Mouse (Mus musculus) midbrain, embryonic 15.5 days (tissue): ENCODE results near the gene Dusp28. TPM values are rescaled to one million over a fixed set of nuclear protein-coding genes. Genes with fewer than 3 reads are reported as not detected.

Source experiments
- ATAC-seq: fragments of 200-750 bp; cut with Nextera tagmentation; replicated peaks from 2 replicates; pipeline ENCODE4 v1.8.0; 2017; ENCODE audit warnings: moderate TSS enrichment
- H3K27ac ChIP-seq: fragments of 300-500 bp; sonication (generic); 2 replicates; pipeline ENCODE4 v1.5.1; 2015; ENCODE audit warnings: mild to moderate bottlenecking, inconsistent platforms
- H3K27me3 ChIP-seq: fragments of 300-500 bp; sonication (generic); replicated peaks from 2 replicates; pipeline ENCODE4 v1.6.1; 2015; ENCODE audit warnings: inconsistent platforms
- H3K36me3 ChIP-seq: fragments of 300-500 bp; sonication (generic); replicated peaks from 2 replicates; pipeline ENCODE4 v1.6.1; 2015; ENCODE audit warnings: inconsistent platforms
- H3K4me1 ChIP-seq: fragments of 300-500 bp; sonication (generic); 2 replicates; pipeline ENCODE4 v1.6.1; 2015; ENCODE audit warnings: inconsistent platforms
- H3K4me2 ChIP-seq: fragments of 300-500 bp; sonication (generic); 2 replicates; pipeline ENCODE4 v1.6.1; 2015; ENCODE audit warnings: inconsistent platforms, mild to moderate bottlenecking, moderate library complexity
- H3K4me3 ChIP-seq: fragments of 300-500 bp; sonication (generic); 2 replicates; pipeline ENCODE4 v1.5.1; 2015; ENCODE audit warnings: mild to moderate bottlenecking, inconsistent platforms
- H3K9ac ChIP-seq: fragments of 300-500 bp; sonication (generic); 2 replicates; pipeline ENCODE4 v1.6.1; 2015; ENCODE audit warnings: mild to moderate bottlenecking, inconsistent platforms
- H3K9me3 ChIP-seq: fragments of 300-500 bp; sonication (generic); 2 replicates; pipeline ENCODE4 v1.6.1; 2016; ENCODE audit warnings: inconsistent platforms
- WGBS: fragments of 180-500 bp; shearing (Covaris S2); methylation state at CpG from one replicate; pipeline ENCODE4 v1.1.7; 2015; ENCODE audit warnings: mixed read lengths; 5-methylcytosine and 5-hydroxymethylcytosine counted together
- polyA plus RNA-seq: library from polyadenylated mRNA; unstranded; fragments of >200 nt; fragmentation: Nextera tagmentation; extraction: Ambion mirVana; gene quantifications from 2 replicates; pipeline ENCODE4 v1.2.1, GENCODE M21; 2015

Gene Dusp28
- polyA plus RNA-seq = 15.4 and 15.7 TPM in 2 replicates

DNA sequence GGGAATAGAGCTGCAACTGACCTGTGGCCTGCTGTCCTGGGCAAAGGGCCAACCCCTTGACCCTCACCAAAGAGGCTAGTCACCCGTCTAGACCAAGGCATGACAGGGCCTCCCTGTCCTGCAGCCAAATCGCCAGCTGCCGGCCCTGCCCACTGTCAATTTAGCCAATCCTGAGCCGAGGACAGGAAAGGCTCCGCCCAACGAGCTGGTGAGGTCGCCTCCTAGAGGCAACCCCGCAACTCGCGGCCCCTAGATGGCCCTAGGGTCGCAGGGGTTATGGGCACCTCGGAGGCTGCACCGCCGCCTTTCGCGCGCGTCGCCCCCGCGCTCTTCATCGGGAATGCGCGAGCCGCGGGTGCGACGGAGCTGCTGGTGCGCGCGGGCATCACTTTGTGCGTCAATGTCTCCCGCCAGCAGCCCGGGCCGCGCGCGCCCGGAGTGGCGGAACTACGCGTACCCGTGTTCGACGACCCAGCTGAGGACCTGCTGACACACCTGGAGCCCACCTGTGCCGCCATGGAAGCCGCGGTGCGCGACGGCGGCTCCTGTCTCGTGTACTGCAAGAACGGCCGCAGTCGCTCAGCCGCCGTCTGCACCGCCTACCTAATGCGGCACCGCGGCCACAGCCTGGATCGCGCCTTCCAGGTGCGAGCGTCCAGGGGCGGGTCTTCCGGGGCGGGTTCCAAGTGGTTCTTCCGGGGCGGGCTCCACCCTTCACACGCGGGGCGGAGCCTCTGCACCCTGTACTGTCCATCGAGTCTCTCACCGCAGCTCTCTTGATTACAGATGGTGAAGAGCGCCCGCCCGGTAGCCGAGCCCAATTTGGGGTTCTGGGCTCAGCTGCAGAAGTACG lies at the start of gene Dusp28:
TSS of gene Dusp28 (plus strand) at position 203 of the 853 bp plus-strand sequence.
- Histone ChIP-seq H3K4me2 (peak within 1 kb of the TSS; percentile 81), H3K9ac (peak within 1 kb of the TSS; percentile 65), H3K27ac (peak within 1 kb of the TSS; percentile 94), H3K36me3 (no peaks in the 10 kb centered on the region), H3K27me3 (0 out of 2 replicates have a peak, but pooled peaks cover under 1% of the 10 kb centered on the region), H3K9me3 (no peaks in the 10 kb centered on the region), H3K4me1 (peaks cover 45% of the 10 kb centered on the region), H3K4me3 (peak within 1 kb of the TSS; percentile 76)
- WGBS = under 1% methylated on average over 81 of the region's 81 CpGs
- peak; percentile 92 for ATAC-seq

DNA sequence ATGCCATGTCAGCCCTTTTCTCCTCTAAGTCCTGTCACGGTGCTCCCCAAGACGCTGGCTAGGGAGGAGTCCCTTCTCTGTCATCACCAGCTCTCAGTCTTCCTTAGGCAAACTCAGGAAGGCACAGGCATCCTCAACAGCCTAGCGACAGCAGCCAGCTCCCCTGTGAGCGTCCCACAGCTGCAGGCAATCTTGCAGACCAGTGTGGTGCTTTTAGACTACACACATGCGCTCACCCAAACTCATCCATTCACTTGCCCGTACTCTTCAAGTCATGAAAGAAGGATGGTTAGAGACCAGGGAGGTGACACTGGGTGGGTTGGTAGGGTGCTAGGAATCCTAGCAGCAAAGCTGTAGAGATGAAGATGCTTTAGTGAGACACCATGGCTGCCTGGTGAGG lies 45.3 kb upstream of the Dusp28 start:
- no peak overlapping the region for H3K4me3 ChIP-seq
- H3K9ac ChIP-seq = no peak overlapping the region
- H3K36me3 ChIP-seq = peaks cover 20% of the 10 kb centered on the region
- peak overlapping the region; percentile 26; the same call in 1 of the 2 replicates for H3K27ac ChIP-seq
- H3K4me1 ChIP-seq = 0 out of 2 replicates have a peak, but pooled peaks cover 7% of the 10 kb centered on the region
- peak; percentile 10; the same call in 1 of the 2 replicates for ATAC-seq
- no peak overlapping the region for H3K4me2 ChIP-seq
- 79% methylated on average over 6 of the region's 6 CpGs for WGBS
- H3K9me3 ChIP-seq = no peaks in the 10 kb centered on the region
- no peaks in the 10 kb centered on the region for H3K27me3 ChIP-seq

DNA sequence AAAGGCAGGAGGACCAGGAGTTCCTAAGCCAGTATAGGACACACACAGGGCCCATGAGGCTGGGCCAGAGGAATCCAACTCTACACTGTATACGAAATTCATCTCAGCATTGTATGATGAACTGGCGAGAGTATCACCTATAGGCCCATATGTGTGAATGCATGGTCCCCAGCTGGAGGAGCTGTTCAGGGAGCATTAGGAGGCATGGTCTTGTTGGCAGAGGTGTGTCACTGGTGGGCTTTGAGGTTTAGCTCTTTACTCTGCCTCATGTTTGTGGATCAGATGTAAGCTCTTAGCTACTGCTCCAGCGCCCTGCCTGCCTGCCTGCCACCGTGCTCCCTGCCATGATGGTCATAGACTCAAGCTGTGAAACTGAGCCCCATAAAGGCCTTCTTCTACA lies 43.5 kb upstream of the Dusp28 start:
- 88% methylated on average over 4 of the region's 4 CpGs for WGBS
- Histone ChIP-seq H3K27ac (no peak overlapping the region), H3K9me3 (no peaks in the 10 kb centered on the region), H3K9ac (no peak overlapping the region), H3K27me3 (no peaks in the 10 kb centered on the region), H3K4me1 (0 out of 2 replicates have a peak, but pooled peaks cover 7% of the 10 kb centered on the region), H3K4me2 (no peak overlapping the region), H3K4me3 (no peak overlapping the region), H3K36me3 (peaks cover 7% of the 10 kb centered on the region; the same call in 1 of the 2 replicates)
- no peak for ATAC-seq

DNA sequence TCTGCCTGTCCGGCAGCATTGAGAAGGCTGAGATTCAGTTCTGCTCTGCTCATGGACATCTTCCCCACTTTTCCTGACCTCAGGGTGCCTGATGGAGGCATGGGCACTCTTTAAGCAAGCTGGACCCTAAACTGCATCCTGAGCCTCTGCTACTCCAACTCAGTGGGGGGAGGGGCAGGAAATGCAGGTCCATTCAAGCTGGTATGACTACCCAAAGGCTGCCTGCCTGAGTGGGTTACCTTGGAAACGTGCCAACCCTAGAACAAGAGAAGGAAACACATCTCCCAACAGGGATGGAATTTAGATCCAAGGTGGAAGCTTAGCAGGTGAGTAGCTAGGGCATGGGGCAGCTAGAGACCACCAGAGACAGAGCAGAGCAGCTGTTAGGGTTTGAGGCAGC lies 40.6 kb upstream of the Dusp28 start:
- Histone ChIP-seq H3K4me1 (0 out of 2 replicates have a peak, but pooled peaks cover 7% of the 10 kb centered on the region), H3K27me3 (no peaks in the 10 kb centered on the region), H3K9ac (no peak overlapping the region), H3K9me3 (no peaks in the 10 kb centered on the region), H3K4me3 (no peak overlapping the region), H3K27ac (no peak overlapping the region), H3K4me2 (no peak overlapping the region), H3K36me3 (no peaks in the 10 kb centered on the region)
- no peak for ATAC-seq
- WGBS = 60% methylated on average over 2 of the region's 2 CpGs

DNA sequence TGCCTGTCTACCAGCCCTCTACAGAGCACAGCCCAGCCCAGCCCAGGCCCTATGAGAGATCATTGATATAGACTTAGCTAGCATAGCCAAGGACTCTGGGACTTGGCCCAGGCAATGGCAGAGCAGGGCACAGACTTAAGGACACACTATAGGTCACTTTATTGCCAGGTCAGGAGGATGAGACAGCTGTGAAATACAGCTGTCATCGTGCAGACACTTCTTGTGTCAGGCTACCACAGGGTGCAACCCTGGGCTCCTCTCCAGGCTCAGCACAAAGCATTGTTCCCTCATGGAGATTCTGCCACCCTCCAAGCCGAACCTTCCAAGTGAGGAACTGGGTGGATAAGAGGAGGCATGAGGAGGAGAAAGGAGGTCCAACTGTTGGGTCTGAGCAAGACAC lies 36.8 kb upstream of the Dusp28 start:
- ATAC-seq = no peak
- no peak overlapping the region for H3K27ac ChIP-seq
- H3K4me2 ChIP-seq = no peak overlapping the region
- H3K9me3 ChIP-seq = no peaks in the 10 kb centered on the region
- no peaks in the 10 kb centered on the region for H3K27me3 ChIP-seq
- 0 out of 2 replicates have a peak, but pooled peaks cover 7% of the 10 kb centered on the region for H3K4me1 ChIP-seq
- H3K9ac ChIP-seq = no peak overlapping the region
- no peaks in the 10 kb centered on the region for H3K36me3 ChIP-seq
- WGBS = 74% methylated on average over 2 of the region's 2 CpGs
- H3K4me3 ChIP-seq = no peak overlapping the region

DNA sequence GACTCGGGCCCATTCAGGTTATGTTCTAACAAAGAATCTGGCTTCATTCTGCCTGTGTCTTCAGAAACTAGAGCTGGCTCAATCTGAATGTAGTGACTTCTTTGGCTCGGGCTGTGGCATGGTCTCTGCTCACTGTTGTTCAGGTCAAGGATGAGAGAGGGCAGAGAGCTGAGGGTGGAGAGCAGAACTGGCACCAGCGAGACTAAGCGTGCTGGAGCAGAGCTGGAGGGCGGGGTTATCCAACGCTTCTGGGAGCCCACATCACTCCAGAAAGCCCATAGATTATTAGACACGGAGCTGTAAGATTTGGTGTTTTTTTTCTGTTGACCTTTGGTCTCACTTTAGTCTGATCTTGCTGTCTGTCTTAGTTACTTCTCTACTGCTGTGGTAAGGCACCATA lies 34.1 kb upstream of the Dusp28 start:
- Histone ChIP-seq H3K9me3 (no peaks in the 10 kb centered on the region), H3K4me1 (no peaks in the 10 kb centered on the region), H3K36me3 (no peaks in the 10 kb centered on the region), H3K4me2 (no peak overlapping the region), H3K9ac (no peak overlapping the region), H3K27me3 (no peaks in the 10 kb centered on the region), H3K27ac (no peak overlapping the region), H3K4me3 (no peak overlapping the region)
- 86% methylated on average over 7 of the region's 7 CpGs for WGBS
- ATAC-seq = no peak

DNA sequence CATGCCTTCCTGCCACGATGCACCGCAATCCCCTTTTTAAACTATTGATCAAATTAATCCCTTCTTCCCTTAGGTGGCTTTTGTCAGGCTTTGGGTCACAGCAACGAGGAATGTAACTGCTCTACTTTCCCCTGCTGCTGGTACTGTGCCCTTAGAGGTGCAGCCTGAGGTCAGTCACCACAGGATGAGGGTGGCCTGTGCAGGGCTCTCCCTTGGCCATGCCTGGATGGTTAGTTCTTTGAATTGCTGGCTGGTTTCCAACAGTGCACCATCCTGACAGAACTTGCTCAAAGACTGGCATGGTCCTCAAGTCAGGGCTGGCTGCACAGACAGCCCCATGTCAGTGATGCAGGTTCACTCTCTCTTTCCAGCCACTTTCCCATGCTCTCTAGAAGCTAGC lies 32.8 kb upstream of the Dusp28 start:
- 46% methylated on average over 3 of the region's 3 CpGs for WGBS
- no peak overlapping the region for H3K4me3 ChIP-seq
- H3K27me3 ChIP-seq = no peaks in the 10 kb centered on the region
- no peak overlapping the region for H3K4me2 ChIP-seq
- no peak for ATAC-seq
- no peaks in the 10 kb centered on the region for H3K36me3 ChIP-seq
- no peaks in the 10 kb centered on the region for H3K9me3 ChIP-seq
- H3K27ac ChIP-seq = no peak overlapping the region
- no peaks in the 10 kb centered on the region for H3K4me1 ChIP-seq
- no peak overlapping the region for H3K9ac ChIP-seq

DNA sequence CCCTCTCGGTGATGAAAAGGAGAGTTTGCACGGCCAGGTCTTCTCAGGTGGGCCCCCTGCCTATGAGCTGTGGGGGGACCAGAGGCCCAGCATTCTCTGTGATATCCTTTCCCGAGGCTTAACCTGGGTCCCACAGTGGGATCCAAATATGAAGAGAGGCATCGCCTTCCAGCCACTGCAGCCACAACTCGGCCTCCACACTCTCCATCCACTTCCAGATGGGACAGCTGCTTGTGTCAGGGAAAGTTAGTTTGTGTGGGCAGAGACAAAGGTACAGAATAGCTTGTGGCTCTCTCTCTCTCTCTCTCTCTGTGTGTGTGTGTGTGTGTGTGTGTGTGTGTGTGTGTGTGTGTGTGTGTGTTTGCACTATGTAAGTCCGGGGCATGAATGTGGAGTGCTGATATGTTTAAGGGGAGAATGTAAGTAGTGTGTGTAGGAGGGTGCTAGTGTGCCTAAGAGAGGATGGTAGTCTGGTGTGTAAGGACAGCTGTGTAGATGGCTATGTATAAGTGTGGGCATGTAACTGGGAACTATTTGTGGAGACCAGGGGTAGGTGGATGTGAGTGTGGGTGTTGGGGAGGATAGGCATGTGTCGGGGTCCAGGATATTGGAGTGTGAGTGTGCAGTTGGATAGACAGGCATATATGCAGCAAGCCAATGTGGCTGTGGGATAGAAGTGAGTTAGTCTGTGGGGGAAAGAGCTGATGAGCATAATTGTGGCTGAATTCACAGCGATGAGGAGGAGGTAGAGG lies 31.2 kb upstream of the Dusp28 start:
- no peaks in the 10 kb centered on the region for H3K4me1 ChIP-seq
- WGBS = 79% methylated on average over 8 of the region's 8 CpGs
- no peak overlapping the region for H3K4me2 ChIP-seq
- no peak overlapping the region for H3K27ac ChIP-seq
- H3K4me3 ChIP-seq = no peak overlapping the region
- no peak overlapping the region for H3K9ac ChIP-seq
- no peaks in the 10 kb centered on the region for H3K9me3 ChIP-seq
- no peaks in the 10 kb centered on the region for H3K27me3 ChIP-seq
- H3K36me3 ChIP-seq = no peaks in the 10 kb centered on the region
- ATAC-seq = no peak

DNA sequence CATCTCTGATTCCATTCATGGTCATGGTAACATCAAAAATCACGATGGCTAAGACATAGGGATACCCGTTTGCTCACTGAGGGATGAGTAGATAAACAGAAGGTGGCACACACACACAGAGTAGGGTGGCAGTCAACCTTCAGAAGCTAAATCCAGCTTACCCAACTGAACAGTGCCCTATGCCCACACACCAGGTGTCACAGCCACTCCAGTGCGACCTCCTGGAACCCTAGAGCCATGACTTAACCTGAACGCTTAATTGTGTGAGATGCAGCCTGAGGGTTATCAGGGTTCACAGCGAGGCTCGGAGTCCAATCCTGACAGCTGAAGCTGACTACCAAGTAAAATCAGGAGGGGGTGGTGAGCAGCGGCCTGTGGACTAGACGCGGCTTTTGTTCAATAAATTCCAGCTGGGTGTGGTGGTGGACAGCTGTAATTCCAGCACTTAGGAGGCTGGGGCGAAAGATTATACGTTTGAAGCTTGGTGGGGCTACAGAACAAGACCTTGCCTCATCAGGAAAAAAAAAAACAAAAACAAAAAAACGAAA lies 29.3 kb upstream of the Dusp28 start:
- Histone ChIP-seq H3K4me2 (no peak overlapping the region), H3K9me3 (no peaks in the 10 kb centered on the region), H3K27ac (no peak overlapping the region), H3K36me3 (no peaks in the 10 kb centered on the region), H3K9ac (no peak overlapping the region), H3K4me3 (no peak overlapping the region), H3K27me3 (no peaks in the 10 kb centered on the region), H3K4me1 (no peaks in the 10 kb centered on the region)
- no peak for ATAC-seq
- WGBS = 64% methylated on average over 12 of the region's 12 CpGs

DNA sequence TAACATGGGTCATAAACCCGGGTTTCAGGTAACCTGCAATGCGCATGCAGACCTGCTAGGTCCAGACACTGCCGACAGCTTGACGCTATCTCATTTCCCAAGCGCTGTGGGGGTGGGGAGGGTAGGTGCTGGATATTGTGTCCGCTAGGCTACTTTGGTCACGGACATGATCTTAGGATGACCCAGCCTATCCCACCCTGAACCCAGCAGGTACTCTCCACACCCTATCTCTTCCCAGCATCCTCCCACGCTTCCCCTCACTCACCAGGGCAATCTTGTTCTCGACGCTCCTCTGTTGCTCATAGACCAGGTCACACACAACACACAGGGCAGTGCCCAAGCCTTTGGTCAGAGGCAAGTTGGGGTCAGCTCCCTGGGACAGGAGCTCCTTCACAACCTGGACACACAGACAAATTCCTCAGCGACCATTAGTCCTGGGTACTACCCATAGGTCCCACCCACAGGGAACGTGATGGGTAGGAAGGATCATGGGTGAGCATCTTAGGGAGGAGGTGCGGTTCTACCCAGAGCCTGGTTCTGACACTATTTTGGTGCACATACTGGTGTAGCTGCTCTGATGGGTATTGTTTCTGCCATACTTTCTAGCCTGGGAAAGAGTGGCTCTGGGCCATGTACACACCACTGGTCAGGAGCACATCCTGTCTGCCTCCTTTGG lies 28.6 kb upstream of the Dusp28 start:
- 88% methylated on average over 13 of the region's 13 CpGs for WGBS
- H3K4me2 ChIP-seq = no peak overlapping the region
- H3K27ac ChIP-seq = no peak overlapping the region
- no peaks in the 10 kb centered on the region for H3K9me3 ChIP-seq
- H3K27me3 ChIP-seq = no peaks in the 10 kb centered on the region
- H3K9ac ChIP-seq = no peak overlapping the region
- no peak overlapping the region for H3K4me3 ChIP-seq
- no peak for ATAC-seq
- no peaks in the 10 kb centered on the region for H3K4me1 ChIP-seq
- H3K36me3 ChIP-seq = no peaks in the 10 kb centered on the region

DNA sequence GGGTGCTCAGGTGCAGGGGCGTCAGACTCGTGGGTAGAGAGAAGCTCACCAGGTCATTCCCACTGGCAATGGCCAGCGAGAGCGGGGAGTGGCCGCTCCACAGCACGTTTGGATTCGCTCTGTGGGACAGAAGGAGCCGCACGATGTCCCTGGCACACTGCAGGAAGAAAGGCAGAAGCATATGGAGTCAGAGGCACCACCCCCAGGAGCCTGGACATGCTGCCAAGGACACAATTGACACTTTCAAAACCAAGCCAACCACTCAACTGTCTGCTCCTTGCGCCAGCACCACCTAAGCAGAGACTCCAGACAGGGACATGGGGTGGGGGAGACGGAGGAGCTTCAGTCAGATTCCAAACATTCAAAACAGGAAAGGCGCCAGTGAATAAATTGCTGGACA lies 27.5 kb upstream of the Dusp28 start:
- no peaks in the 10 kb centered on the region for H3K36me3 ChIP-seq
- H3K27ac ChIP-seq = no peak overlapping the region
- H3K4me2 ChIP-seq = no peak overlapping the region
- ATAC-seq = no peak
- no peaks in the 10 kb centered on the region for H3K9me3 ChIP-seq
- 85% methylated on average over 12 of the region's 12 CpGs for WGBS
- no peak overlapping the region for H3K4me3 ChIP-seq
- H3K9ac ChIP-seq = no peak overlapping the region
- H3K27me3 ChIP-seq = no peaks in the 10 kb centered on the region
- H3K4me1 ChIP-seq = no peaks in the 10 kb centered on the region

DNA sequence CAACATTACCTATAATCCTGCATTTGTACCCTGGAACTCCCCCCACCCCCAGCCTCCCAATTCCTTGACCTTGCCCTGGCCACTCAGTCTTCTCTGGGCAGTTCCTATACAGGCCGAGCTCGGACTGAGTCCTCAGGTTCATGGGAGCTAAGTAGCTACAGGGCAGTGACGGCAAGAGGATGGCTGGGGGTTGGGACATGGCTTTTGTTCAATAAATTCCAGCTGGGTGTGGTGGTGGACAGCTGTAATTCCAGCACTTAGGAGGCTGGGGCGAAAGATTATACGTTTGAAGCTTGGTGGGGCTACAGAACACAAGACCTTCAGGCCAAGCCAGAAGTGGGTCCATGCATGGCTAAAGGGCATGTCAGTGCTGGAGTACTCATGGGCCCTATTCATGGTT lies 26.7 kb upstream of the Dusp28 start:
- ATAC-seq = no peak
- no peaks in the 10 kb centered on the region for H3K27me3 ChIP-seq
- no peak overlapping the region for H3K4me2 ChIP-seq
- no peaks in the 10 kb centered on the region for H3K4me1 ChIP-seq
- no peaks in the 10 kb centered on the region for H3K36me3 ChIP-seq
- no peaks in the 10 kb centered on the region for H3K9me3 ChIP-seq
- H3K27ac ChIP-seq = no peak overlapping the region
- no peak overlapping the region for H3K9ac ChIP-seq
- H3K4me3 ChIP-seq = no peak overlapping the region
- WGBS = 78% methylated on average over 5 of the region's 5 CpGs
